Mouse (Mus musculus): ENCODE results near the gene Elfn1.

Elfn1 gene

DNA sequence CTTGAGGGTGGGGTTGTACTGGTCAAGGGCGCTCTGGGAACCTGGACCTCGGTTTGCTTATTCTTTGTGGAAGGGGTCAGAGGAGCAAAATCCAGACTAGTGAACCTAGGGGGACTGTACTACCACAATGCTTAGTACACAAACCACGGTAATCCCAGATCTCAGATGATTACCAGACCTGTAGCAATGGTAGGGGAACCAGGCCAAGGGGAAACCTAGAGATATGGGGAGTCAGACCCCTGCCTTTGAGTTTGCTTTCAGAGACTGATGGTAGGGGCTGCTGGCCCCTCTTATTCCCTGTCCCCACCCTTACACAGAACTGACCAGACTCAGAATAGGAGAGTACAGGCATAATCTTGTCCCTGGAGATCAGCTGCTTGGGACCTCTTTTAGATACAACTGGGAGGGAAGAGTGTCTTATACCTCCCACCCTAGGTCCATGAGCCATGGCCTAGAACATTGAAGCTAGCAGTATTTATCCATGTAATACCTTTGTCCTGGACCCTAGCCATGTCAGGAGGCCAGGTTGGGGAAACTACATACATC, 3.1 kb downstream of the Elfn1 start:
- no peak for DNase-seq (ENCODE audit: low read depth, low spot score)

DNA sequence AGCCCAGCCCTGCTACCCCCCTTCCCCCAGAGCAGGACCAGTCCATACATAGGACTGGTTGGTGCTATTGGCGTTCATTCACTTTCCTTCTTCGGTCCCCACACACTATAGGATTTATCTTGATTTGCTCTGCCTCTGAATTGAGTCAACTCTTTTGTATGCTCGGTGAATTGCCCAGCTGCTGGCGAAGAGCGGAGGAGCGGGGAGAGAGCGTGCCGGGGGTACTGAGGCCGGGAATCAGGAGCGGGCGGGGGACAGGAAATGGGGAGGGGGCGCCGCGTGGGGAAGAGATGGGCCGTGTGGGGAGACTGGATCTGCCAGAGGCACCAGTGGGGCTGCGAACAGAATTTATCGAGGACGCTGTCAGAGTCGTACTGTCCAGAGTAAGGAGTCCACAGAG, 3.8 kb downstream of the Elfn1 start:
- no peak for DNase-seq (ENCODE audit: low read depth, low spot score)

DNA sequence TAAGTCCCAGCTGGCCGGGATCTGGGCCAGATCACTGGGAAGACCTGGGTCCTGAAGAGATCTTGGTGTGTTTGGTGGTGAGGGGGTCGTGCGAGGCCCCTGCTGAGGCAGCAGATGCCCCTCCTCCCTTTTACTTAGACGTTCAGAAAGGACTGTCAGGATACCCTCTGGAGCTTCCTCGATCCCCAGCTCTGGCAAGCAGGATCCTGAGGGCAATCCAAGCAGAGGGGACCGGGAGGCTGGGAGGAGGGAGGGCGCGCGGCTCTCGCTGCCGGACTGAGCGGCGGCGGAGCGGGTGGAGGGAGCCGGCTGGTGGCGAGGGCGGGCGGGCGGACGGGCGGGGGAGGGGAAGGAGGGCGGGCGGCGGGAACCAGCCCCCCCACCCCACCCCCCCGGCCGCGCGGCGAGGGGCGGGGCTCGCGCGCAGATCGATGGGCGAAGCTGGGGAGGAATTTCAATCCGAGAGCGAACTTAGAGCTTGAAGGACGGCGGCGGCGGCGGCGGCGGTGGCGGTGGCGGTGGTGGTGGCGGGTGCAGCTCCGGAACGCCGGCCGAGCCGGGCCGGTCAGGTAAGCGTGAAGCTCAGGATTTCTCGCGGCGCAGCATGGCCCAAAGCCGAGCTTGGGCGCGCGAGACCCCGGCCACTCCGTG, 4.5 kb downstream of the Elfn1 start:
- DNase-seq (ENCODE audit: low read depth, low spot score): no peak

DNA sequence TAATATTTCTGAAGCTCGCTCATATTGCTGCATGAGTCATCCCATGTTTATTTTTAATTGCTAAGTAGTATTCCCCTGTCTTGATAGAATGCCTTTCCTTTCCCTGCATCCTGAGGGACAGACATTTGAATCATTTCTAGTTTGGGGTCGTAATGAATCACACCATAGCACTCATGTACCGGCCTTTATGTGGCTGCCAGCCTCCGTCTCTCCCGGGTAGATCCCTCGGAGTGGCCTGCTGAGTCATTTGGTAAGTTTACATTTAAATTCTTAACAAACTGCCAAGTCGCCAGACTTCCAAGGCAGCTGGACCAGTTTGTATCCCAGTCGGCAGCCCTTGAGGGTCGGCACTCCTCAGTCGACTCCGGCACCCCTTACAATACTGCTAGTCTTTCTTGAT, 13.9 kb downstream of the Elfn1 start:
- DNase-seq (ENCODE audit: low read depth, low spot score): no peak

DNA sequence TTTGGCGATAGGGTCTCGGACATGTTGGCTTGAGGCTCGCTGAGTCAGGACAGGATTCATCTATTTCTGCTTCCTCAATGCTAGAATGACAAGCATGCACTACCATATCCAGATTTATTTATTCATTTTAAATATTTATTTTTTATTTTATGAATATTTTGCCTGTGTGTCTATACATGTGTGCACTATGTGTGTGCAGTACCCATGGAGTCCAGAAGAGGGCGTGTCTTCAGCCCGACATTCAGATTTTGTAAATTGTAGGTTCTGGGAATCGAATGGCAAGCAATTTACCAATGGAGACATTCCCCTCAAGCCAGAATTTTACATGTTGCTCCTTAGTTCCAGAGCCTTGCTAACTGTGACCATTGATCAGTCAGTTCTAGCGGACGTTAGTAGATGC, 16.1 kb downstream of the Elfn1 start:
- no peak for DNase-seq (ENCODE audit: low read depth, low spot score)

DNA sequence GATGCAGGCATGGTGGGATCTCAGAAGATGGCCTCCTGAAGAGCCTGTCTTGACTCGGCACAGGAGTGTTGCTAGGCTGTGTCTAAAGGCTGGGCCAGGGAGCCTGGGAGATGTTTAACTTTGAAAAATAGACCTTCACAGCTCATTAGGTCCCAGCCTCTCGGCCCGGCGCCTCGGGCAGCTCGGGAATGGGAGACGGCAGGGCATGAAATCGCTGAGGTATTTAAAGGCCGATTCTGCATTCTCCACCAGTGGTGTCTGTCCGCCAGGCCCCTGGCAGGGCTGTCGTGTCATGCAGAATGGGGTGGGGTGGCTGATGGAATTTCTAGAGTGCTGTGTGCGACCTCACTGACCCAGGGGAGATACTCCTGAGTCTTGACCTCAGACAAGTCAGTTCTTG, 22.4 kb downstream of the Elfn1 start:
- DNase-seq (ENCODE audit: low read depth, low spot score): no peak

DNA sequence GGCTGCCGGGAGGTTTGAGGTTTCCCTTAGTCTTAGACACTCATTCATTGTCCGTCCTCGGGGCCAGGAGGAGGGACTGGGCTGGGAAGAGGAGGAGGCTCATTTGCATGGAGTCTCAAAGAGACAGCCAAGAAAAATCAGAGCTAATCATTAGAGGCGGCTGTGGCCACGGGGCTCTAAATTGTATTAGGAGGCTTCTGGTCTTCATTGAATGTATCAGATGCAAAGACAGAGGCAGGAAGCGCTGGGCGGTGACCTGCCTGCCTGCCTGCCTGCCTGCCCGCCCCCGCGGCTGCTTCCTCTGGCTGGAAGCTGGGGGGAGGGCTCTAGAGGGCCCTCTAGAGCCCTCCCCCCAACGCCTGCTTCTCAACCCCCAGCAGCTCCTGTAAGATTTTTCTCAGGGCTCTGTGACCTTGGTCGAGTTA, 23.2 kb downstream of the Elfn1 start:
- no peak for DNase-seq (ENCODE audit: low read depth, low spot score)

DNA sequence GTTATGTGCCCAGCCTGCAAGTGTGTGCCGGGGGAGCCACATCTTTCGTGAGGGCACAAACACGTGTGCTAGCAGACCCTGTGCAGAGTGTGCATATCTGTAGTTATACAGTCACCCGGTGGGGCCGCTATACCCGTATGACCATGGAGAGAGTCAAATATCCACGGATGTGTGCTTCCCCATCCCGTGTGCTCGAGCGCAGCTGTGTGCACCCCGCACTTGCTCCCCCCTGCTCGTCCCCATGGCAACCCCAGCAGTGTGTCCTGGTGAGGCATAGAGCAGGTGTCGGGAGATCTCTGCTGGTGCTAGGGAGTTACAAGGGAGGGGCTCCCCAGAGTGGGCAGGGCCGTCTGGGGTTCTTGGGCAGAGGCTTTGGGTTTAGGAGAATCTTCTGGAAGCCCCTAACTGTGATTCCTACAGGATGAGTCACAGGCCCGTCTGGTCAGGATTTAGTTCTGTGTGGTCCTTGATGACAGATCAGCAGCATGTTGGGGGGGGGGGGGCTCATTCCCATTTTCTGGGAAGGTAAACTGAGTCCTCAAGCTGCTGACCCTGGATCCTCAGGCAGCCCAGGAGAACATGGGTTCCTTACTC, 24.3 kb downstream of the Elfn1 start:
- no peak for DNase-seq (ENCODE audit: low read depth, low spot score)

DNA sequence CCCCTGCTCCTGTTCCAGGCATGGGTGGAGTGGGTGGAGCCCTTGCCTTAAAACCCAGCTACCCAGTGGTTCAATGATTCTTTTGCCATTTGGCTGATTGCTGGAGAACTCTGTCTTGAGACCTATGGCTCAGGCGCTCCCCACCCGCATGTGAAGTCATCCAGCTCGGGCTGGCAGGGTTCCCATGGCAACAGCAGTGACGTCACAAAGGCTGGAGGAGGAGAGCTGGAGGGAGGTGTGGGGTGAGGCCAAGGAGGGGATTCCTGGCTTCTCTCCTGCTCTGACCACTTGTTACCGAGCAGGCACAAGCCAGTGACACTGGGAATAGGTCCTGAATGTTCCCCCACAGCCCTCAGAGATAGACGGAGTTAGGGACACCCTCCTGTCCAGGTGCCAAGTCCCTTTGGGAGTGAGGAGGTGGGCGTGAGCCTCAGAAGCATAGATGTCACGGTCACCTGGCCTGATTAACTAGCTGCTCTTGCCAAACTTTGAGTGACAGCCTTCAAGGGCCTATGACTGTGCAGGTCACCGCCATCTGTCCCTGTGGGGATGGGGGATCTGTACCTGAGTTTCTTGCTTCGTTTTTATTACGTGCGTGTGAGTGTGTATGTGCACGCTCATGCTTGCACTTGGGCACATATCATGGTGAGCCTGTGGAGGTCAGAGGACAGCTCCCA, 25.0 kb downstream of the Elfn1 start:
- peak; percentile 68 for DNase-seq (ENCODE audit: low read depth, low spot score)

DNA sequence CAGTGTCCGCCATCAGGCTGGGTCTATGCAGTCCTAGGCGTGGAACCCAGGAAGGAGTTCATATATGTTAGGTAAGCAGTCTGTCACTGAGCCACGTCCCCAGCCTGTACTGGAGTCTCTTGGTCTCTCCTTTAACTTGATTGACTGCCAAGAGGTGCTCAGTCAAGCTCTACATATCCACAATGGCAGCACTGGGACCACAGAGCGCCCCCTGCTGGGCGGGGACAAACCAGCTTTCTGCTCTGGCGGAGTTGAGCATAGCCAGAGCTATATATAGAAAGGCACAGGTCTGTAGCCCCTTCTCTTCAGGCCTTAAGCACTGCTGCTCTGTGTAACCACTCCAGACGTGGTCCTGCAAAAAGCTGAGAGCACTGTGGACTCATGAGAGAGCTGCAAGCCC, 25.7 kb downstream of the Elfn1 start:
- no peak for DNase-seq (ENCODE audit: low read depth, low spot score)

DNA sequence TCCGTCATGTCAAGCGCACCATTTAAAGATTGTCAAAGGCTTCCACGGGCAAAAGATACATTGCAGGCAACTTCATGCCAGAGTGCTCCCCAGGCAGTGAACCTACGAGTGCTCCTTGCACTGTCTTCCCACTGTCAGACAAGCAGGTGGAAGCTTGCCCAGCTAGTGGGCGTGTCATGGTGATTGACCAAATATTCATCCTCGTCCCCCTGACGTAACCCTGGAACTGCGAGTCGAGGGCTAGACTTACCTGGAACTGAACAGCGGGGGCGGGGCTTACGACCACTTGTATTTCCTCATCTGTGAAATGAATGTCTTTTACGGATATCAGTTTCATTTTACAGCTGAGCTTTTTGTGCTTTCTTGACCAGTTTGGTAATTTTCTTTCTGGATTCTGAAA, 28.7 kb downstream of the Elfn1 start:
- no peak for DNase-seq (ENCODE audit: low read depth, low spot score)

DNA sequence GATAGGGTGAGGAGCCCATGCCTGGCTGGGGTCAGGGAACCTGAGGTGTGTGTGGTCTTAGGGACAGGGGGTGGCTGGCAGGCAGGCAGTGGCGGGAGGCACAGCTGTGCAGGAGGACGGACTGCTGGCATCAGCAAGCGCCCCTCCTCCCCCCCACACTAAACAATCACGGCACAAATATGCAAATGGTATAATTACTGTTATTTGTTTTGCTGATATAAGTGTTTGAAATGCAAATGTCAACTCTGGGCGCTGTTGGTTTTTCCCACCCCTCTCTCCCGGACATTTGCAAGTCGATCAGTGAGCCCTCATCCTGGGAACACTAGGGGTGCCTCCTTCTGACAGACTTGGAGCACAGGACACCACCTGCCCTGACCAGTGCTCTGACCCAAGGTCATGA, 37.0 kb downstream of the Elfn1 start:
- no peak for DNase-seq (ENCODE audit: low read depth, low spot score)

DNA sequence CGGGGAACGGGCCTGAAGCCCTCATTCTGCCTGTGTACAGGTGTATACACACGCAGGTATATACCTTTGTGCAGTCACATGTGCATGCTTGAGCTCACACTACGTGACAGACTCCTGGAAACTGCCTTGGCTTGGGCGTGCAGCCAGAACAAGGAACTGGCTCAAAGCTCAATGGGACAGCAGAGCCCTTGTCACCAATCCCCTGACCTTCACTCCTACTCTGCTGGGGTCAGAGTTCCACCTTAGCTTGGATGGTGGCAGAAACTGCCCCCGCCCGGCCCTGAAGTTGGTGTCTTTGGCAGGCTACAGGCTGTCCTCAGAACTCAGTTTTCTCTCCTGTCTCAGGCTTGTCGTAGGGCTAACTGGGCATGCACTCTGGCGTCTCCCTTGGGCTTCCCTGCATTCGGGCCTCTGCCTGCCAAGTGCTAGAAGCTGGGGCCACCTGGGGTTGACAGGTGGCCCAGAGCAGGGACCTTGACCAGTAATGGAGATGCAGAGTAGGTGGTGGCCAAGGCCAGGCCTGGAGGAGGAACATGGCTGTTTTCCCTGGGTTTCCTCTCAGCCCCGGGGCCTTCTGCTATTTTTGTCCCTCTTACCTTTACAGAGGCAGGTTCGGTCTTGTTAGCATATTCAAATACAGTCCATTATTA, 38.1 kb downstream of the Elfn1 start:
- DNase-seq (ENCODE audit: low read depth, low spot score): no peak

DNA sequence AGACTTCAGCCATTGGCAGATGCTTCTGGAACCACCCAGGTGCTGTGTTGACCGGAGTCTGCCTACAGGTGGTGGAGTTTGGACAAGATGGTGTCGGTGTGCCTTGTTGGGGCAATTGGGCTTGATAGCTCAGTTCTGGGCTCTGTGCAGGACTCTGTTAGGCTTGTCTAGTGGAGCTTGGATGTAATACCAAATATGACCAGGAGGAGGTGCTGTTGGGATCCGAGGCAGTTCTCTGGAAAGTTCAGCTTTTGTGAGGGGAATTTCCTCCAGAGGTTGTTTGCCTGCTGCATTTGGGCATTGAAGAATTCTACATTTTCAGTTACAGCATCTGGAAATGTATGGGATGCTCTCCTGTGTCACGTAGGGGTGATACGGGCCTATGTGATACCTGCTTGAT, 39.7 kb downstream of the Elfn1 start:
- no peak for DNase-seq (ENCODE audit: low read depth, low spot score)

DNA sequence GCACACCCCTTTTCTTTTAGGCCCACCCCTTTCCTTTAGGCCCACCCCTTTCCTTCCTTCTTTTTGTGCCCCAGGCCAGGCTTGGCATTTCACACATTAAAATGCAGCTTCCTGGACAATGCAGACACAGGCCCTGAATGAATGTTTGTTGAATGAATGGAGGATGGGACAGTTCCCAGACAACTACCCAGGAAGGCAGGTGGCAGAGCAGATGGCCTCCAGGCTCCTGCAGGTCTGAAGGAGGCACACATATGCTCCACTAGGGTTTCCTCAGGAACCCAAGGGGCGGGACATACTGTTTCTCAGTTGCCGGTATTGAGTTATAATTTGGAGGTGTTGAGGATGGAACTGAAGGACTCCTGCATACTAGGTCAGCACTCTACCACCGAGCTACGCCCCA, 40.8 kb downstream of the Elfn1 start:
- no peak for DNase-seq (ENCODE audit: low read depth, low spot score)

DNA sequence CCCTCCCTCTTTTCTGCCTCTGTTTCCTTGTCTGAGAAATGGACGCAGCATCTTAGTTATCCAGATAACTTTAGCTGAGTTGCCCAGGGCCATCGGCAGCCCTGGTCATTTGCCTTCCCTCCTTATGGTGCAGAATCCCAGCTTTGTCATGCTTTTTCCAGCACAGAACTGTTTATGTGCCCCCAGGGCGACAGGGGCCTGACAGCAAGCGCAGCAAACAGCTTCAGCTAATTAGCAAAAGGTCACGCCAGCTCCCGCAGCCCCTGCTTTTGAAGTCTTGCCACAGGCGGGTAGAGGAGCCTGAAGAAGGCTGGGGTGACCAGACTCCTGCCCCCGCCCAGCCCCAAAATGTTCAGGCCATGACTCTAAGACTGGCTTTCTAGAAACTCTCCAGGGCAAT, 41.6 kb downstream of the Elfn1 start:
- DNase-seq (ENCODE audit: low read depth, low spot score): no peak

DNA sequence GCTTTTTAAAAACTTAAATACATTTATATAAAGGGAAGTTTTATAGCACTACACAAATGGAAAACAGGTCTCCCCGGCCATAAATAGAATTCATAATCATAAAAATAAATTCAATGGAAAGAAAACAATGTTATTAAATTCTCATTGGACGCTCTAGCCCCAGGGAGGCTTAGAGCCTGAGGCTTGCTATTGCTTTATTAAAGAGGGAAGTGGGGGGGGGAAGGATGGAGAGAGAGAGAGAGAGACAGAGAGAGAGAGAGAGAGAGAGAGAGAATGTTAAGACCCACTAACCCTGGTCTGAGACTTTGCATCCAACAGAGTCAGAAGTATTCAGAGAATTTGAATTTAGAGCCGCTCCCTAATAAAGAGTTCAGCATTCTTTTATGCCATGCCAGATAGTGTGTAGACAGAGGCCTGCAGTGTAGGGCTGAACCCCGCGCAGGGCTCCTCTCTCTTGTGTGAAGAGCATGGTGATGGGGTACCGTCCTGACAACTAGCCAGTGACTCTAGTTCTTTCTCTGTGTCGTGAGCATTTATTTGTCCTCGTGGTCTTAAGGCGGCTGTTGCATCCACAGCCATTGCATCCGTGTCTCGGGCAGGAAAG, 42.3 kb downstream of the Elfn1 start:
- no peak for DNase-seq (ENCODE audit: low read depth, low spot score)

DNA sequence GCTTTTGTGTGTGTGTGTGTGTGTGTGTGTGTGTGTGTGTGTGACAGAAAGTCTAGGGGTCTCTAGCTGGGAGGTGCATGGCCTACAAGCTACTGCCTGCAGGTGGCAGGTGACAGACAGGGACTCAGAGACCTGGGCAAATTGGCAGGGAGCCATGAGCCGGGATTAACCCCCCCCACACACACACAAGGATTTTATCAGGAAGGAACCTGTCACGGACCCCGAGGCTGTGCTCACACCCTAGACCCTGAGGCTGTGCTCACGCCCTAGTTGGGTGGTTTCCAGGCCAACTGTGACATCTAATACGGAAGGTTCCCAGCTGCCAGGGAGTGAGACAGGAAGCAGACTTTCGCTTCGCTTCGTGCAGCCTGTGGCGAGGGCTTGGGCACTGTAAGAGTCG, 49.1 kb downstream of the Elfn1 start:
- no peak for DNase-seq (ENCODE audit: low read depth, low spot score)

DNA sequence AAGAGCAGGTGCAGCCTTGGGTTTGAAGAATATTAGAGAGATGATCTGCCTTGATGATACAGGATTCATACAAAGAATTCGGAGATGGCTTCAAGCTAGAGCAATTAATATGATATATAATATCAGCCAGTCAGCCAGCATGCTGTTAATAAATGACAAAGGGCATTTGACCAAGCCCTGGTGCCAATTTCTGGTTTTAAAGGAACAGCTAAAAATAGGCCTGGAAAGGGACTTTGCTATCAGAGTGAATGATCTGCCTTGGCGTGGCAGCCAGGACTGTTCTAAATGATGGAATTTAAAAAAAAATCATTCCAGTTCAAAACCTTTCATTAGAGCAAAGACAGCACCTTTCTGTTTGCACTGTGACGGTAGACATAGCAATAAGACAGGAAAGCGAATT, 52.0 kb downstream of the Elfn1 start:
- DNase-seq (ENCODE audit: low read depth, low spot score): no peak

DNA sequence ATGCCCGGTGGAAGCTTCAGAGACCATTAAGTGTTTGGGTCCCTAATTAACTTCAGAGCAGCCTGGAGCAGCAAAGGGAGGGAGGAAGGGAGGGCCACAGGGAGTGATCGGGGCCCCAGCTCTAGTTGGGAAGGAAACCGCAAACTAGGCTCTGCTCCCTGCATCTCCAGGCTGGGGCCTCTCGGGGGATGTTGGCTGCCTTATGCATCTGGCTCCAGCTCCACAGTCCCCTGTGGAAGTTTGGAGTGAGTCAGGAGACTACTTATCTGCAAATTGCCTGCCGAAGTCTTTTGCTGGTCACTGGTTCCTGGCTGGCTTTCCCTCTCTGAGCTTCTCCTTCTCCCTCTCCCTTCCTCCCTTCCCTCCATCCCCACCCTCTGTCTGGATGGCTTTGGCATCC, 56.6 kb downstream of the Elfn1 start:
- DNase-seq (ENCODE audit: low read depth, low spot score): no peak

DNA sequence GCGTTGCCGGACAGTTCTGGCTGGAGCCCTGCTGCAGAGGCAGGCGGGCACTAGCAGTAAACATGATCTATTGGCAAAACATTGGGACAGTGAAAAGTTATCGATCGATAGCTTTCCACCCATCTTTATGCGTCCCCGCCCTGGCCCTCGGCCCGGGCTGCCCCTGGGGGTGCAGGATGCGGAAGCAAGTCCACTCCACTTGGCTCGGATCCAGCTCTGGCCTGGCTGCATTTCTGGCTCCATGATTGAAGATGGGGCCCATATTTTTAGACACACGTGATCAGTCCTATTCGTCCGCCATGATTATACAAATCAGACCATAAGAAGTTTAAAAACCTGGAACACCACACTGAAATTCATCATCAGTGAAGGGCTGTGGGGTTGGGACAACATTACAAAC, 57.9 kb downstream of the Elfn1 start:
- DNase-seq (ENCODE audit: low read depth, low spot score): no peak

Data from embryo, embryonic 11.5 days (tissue).